Mouse (Mus musculus) kidney, embryonic 15.5 days (tissue): ENCODE results near the gene Lnx1. TPM values are rescaled to one million over a fixed set of nuclear protein-coding genes. Genes with fewer than 3 reads are reported as not detected.

Source experiments
- ATAC-seq: fragments of 200-750 bp; cut with Nextera tagmentation; replicated peaks from 2 replicates; pipeline ENCODE4 v1.8.0; 2017; ENCODE audit warnings: moderate TSS enrichment; ENCODE audit not compliant: low FRiP score
- H3K27ac ChIP-seq: fragments of 300-500 bp; sonication (generic); 2 replicates; pipeline ENCODE4 v1.5.1; 2015; ENCODE audit warnings: mild to moderate bottlenecking, inconsistent platforms
- H3K27me3 ChIP-seq: fragments of 300-500 bp; sonication (generic); 2 replicates; pipeline ENCODE4 v1.6.1; 2015; ENCODE audit warnings: inconsistent platforms
- H3K36me3 ChIP-seq: fragments of 300-500 bp; sonication (generic); 2 replicates; pipeline ENCODE4 v1.6.1; 2015; ENCODE audit warnings: inconsistent platforms
- H3K4me1 ChIP-seq: fragments of 300-500 bp; sonication (generic); 2 replicates; pipeline ENCODE4 v1.6.1; 2015; ENCODE audit warnings: inconsistent platforms
- H3K4me2 ChIP-seq: fragments of 300-500 bp; sonication (generic); 2 replicates; pipeline ENCODE4 v1.6.1; 2015; ENCODE audit warnings: moderate library complexity, mild to moderate bottlenecking, inconsistent platforms
- H3K4me3 ChIP-seq: fragments of 300-500 bp; sonication (generic); replicated peaks from 2 replicates; pipeline ENCODE4 v1.5.1; 2015; ENCODE audit warnings: mild to moderate bottlenecking, inconsistent platforms
- H3K9ac ChIP-seq: fragments of 300-500 bp; sonication (generic); 2 replicates; pipeline ENCODE4 v1.6.1; 2015; ENCODE audit warnings: mild to moderate bottlenecking, inconsistent platforms
- H3K9me3 ChIP-seq: fragments of 300-500 bp; sonication (generic); replicated peaks from 2 replicates; pipeline ENCODE4 v1.6.1; 2016; ENCODE audit warnings: inconsistent platforms
- WGBS: fragments of 180-500 bp; shearing (Covaris S2); methylation state at CpG from one replicate; pipeline ENCODE4 v1.1.7; 2015; ENCODE audit warnings: mixed read lengths; 5-methylcytosine and 5-hydroxymethylcytosine counted together
- polyA plus RNA-seq: library from polyadenylated mRNA; unstranded; fragments of >200 nt; fragmentation: Nextera tagmentation; extraction: Ambion mirVana; gene quantifications from 2 replicates; pipeline ENCODE4 v1.2.1, GENCODE M21; 2015

Gene Lnx1
- polyA plus RNA-seq = 1.7 and 2.0 TPM in 2 replicates

DNA sequence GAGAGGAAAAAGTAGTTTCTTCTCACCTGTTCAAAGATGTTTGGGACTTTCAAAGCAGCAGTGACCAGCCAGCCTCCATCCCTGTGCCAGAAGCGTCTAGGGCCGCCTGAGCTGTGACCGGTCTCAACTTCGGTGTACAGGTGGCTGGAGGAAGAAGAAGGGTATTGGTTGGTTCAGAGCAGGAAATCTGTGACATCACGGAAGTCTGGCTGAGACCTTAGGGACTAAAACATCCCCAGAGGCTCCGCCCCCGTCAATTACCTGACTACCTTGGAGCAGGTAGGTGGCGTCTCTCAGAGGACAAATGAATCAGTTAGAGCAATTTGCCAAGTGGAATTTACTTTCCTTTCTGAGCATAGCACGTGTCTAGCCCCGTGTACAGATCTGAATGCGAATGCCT lies at the start of gene Lnx1:
Gene Lnx1 (minus strand): TSS at position 147 of the 400 bp plus-strand sequence.
- 62% methylated on average over 11 of the region's 11 CpGs for WGBS
- no peak for ATAC-seq
- H3K9ac ChIP-seq = 0 out of 2 replicates have a peak within 1 kb of the TSS, but pooled peaks have one; percentile 29

GRCm38 (mm10) chr5:74750501-74750900 lies 47.8 kb upstream of the Lnx1 start:
- 76% methylated on average over 5 of the region's 5 CpGs for WGBS
- H3K4me3 ChIP-seq = no peak overlapping the region

More for the DNA sequence above, at the start of gene Lnx1:
- Histone ChIP-seq H3K9me3 (no peaks in the 10 kb centered on the region), H3K27me3 (peaks cover 4% of the 10 kb centered on the region; the same call in 1 of the 2 replicates), H3K36me3 (no peaks in the 10 kb centered on the region), H3K4me2 (peak within 1 kb of the TSS; percentile 64), H3K27ac (no peak within 1 kb of the TSS), H3K4me1 (peaks cover 18% of the 10 kb centered on the region), H3K4me3 (peak within 1 kb of the TSS; percentile 54; the same call in 1 of the 2 replicates)

DNA sequence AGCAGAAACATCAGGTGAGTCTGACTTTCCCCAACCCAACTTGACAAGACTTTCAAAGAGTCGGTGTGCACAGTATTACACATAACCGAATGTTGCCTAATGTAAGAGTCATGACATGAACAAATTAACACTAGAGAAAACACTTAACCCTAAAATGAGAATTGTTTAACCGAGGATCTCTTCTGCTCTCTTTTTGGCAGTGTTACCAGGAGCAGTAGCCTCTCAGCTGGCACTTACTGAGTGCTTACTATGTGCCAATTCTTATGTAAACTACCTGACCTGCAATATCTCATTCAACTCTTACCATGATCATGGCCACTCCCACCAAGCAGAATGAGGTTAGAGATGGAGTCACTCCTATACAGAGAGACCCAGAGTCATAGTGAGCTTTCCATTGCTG lies 44.8 kb upstream of the Lnx1 start:
- H3K27me3 ChIP-seq = no peaks in the 10 kb centered on the region; the same call in 1 of the 2 replicates
- H3K4me3 ChIP-seq = no peak overlapping the region
- no peaks in the 10 kb centered on the region for H3K9me3 ChIP-seq
- H3K36me3 ChIP-seq = no peaks in the 10 kb centered on the region
- no peak for ATAC-seq
- H3K4me2 ChIP-seq = no peak overlapping the region
- 87% methylated on average over 3 of the region's 3 CpGs for WGBS
- no peak overlapping the region for H3K9ac ChIP-seq
- no peaks in the 10 kb centered on the region for H3K4me1 ChIP-seq
- H3K27ac ChIP-seq = no peak overlapping the region

More at GRCm38 (mm10) chr5:74750501-74750900, 47.8 kb upstream of the Lnx1 start:
- no peak overlapping the region for H3K27ac ChIP-seq
- no peaks in the 10 kb centered on the region for H3K4me1 ChIP-seq
- no peak for ATAC-seq
- H3K27me3 ChIP-seq = no peaks in the 10 kb centered on the region; the same call in 1 of the 2 replicates
- no peak overlapping the region for H3K4me2 ChIP-seq
- no peaks in the 10 kb centered on the region for H3K36me3 ChIP-seq
- H3K9me3 ChIP-seq = no peaks in the 10 kb centered on the region
- H3K9ac ChIP-seq = no peak overlapping the region

DNA sequence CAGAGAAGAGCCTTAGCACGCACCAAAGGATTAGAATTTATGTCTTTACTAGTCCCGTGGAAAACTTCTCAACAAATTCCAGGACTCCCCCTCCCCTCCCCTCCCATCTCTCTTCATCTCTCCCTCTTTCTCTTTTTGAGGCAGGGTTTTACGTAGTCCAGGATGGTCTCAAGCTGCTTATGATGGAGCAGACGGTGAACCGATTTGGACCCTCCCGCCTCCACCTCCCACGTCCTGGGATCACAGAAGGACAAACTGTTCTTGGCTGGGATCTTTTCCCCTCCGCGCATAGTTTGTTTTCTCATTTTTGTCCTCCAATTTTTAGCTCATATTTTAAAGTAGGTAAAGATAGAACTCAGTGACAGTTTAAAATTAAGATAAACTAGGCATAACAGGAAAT lies 38.2 kb upstream of the Lnx1 start:
- no peak overlapping the region for H3K4me3 ChIP-seq
- H3K9me3 ChIP-seq = no peaks in the 10 kb centered on the region
- H3K9ac ChIP-seq = no peak overlapping the region
- no peak overlapping the region for H3K4me2 ChIP-seq
- no peaks in the 10 kb centered on the region for H3K27me3 ChIP-seq
- no peak overlapping the region for H3K27ac ChIP-seq
- peaks cover 14% of the 10 kb centered on the region for H3K4me1 ChIP-seq
- H3K36me3 ChIP-seq = no peaks in the 10 kb centered on the region
- ATAC-seq = no peak
- WGBS = 73% methylated on average over 9 of the region's 9 CpGs

DNA sequence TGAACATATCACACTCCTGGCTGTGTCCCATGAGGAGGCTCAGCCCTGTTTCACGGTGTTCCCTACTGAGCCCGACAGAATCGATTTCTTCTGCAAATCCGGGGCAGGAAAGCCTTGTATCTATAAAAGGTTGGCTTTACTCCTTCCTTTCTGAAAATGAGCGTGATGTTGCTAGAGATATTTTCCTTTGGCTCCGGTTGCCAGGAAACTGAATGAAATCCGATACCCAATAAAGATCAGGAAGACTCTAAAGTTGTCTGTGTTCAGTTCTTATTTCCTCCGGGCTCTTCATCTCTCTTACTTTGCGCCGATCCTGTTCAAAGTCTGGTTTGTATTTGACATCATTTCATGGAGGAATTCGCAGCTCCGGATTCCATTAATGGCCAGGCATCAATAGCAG lies 36.7 kb upstream of the Lnx1 start:
- no peaks in the 10 kb centered on the region for H3K36me3 ChIP-seq
- H3K9me3 ChIP-seq = no peaks in the 10 kb centered on the region
- no peak overlapping the region for H3K9ac ChIP-seq
- H3K4me2 ChIP-seq = 0 out of 2 replicates have a peak overlapping the region, but pooled peaks have one; percentile 14
- H3K27me3 ChIP-seq = no peaks in the 10 kb centered on the region
- no peak overlapping the region for H3K27ac ChIP-seq
- no peak overlapping the region for H3K4me3 ChIP-seq
- H3K4me1 ChIP-seq = peaks cover 18% of the 10 kb centered on the region
- no peak for ATAC-seq
- 40% methylated on average over 12 of the region's 12 CpGs for WGBS

DNA sequence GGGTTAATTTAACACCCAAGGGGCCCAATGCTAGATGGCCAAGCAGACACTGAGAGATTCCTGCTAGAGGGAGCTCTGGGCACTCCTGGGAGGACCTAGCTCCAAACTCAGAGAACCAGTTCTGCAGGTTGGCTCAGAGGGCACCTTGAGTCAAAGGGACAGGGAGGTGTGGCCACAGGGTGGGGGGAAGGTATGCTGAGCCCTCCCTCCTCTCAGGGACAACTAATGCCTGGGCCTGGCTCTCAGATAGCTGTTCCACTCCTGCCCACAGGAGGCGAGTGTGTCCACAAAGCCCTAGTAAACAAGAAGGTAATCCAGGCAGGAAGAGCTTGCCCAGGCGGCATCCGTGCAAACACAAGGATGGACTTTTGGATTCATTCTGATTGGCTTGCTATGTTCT lies 35.6 kb upstream of the Lnx1 start:
- ATAC-seq = peak; percentile 75

DNA sequence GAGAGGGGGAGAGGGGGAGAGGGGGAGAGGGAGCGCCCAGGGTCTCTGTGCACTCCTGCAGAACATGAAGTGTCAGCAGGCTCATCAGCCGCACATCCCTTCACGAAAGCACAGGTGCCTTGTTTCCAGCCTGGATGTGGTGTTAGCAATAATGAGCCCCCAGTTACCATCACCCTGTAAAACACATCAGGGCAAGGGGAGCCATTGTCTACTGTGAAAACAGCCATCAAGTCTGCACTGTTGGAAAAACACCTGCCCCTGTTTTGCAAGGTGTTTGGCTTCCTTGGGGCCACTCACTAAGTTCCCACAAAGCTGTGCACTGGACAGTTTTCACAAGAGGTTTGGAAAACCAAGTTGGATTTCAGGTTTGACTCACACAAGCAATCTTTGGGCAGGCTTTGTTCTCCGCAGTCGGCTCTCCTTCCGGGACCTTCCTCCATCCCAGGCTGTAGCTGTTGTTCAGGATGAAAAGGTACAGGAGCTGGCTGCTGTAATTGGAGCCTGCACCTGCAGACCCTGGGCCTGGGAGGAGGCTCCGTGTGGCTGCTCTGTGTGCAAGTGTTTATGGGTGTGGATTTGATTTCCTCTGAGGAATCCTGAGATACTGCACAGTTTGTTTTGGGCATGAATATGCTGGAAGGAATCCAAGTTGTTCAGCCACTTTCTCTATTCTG lies 31.3 kb upstream of the Lnx1 start:
- H3K27me3 ChIP-seq = no peaks in the 10 kb centered on the region
- H3K4me1 ChIP-seq = peaks cover 16% of the 10 kb centered on the region; the same call in 1 of the 2 replicates
- H3K4me3 ChIP-seq = no peak overlapping the region
- H3K9me3 ChIP-seq = no peaks in the 10 kb centered on the region
- 0 out of 2 replicates have a peak overlapping the region, but pooled peaks have one; percentile 25 for H3K27ac ChIP-seq
- WGBS = 23% methylated on average over 6 of the region's 7 CpGs
- no peaks in the 10 kb centered on the region for H3K36me3 ChIP-seq
- ATAC-seq = 0 out of 2 replicates have a peak, but pooled peaks have one; percentile 55
- H3K4me2 ChIP-seq = peak overlapping the region; percentile 33
- H3K9ac ChIP-seq = no peak overlapping the region

More for the DNA sequence above, 35.6 kb upstream of the Lnx1 start:
- 54% methylated on average over 3 of the region's 3 CpGs for WGBS
- H3K4me3 ChIP-seq = no peak overlapping the region
- H3K4me1 ChIP-seq = peaks cover 25% of the 10 kb centered on the region
- no peaks in the 10 kb centered on the region for H3K36me3 ChIP-seq
- H3K9ac ChIP-seq = no peak overlapping the region
- no peaks in the 10 kb centered on the region for H3K27me3 ChIP-seq
- no peaks in the 10 kb centered on the region for H3K9me3 ChIP-seq
- no peak overlapping the region for H3K27ac ChIP-seq
- no peak overlapping the region for H3K4me2 ChIP-seq

- WGBS = 38% methylated on average over 8 of the region's 8 CpGs
- ATAC-seq = no peak
- Histone ChIP-seq H3K4me2 (no peak overlapping the region), H3K27me3 (no peaks in the 10 kb centered on the region), H3K9ac (no peak overlapping the region), H3K4me1 (peaks cover 11% of the 10 kb centered on the region; the same call in 1 of the 2 replicates), H3K4me3 (no peak overlapping the region), H3K9me3 (no peaks in the 10 kb centered on the region), H3K36me3 (no peaks in the 10 kb centered on the region), H3K27ac (no peak overlapping the region)
These were observed 29.9 kb upstream of the Lnx1 start for GRCm38 (mm10) chr5:74732613-74733012.

- Histone ChIP-seq H3K9ac (no peak overlapping the region), H3K27me3 (no peaks in the 10 kb centered on the region), H3K27ac (no peak overlapping the region), H3K9me3 (no peaks in the 10 kb centered on the region), H3K4me2 (no peak overlapping the region), H3K36me3 (no peaks in the 10 kb centered on the region), H3K4me3 (no peak overlapping the region), H3K4me1 (peaks cover 18% of the 10 kb centered on the region)
- 71% methylated on average over 5 of the region's 5 CpGs for WGBS
- no peak for ATAC-seq
These were observed 27.9 kb upstream of the Lnx1 start for GRCm38 (mm10) chr5:74730601-74731000.

- WGBS = 76% methylated on average over 6 of the region's 6 CpGs
These were observed 26.9 kb upstream of the Lnx1 start for GRCm38 (mm10) chr5:74729567-74729966.

DNA sequence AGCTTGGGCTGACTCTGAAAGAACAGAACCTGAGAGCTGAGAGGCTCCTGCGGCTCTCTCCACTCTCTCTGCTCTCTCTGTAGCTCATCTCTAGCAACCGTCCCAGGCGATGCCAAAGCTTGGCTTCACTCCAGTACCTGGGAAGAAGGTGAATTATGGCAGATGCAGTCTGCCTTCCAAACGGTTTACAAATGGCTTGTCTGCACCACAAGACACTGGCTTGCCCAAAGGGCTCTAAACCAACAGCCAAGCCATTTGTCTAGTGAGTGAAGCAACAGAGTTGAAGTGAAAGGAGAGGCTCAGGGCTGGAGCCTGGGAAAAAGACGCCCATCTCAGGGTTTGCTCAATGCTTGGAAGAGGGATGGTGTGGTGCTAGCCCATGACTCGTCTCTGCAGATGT lies 25.5 kb upstream of the Lnx1 start:
- H3K36me3 ChIP-seq = no peaks in the 10 kb centered on the region
- ATAC-seq = no peak
- H3K4me1 ChIP-seq = peaks cover 10% of the 10 kb centered on the region
- no peak overlapping the region for H3K4me2 ChIP-seq
- H3K27ac ChIP-seq = no peak overlapping the region
- H3K27me3 ChIP-seq = no peaks in the 10 kb centered on the region
- no peak overlapping the region for H3K9ac ChIP-seq
- H3K4me3 ChIP-seq = no peak overlapping the region
- H3K9me3 ChIP-seq = no peaks in the 10 kb centered on the region
- 53% methylated on average over 6 of the region's 6 CpGs for WGBS

More at GRCm38 (mm10) chr5:74729567-74729966, 26.9 kb upstream of the Lnx1 start:
- H3K9me3 ChIP-seq = no peaks in the 10 kb centered on the region
- no peaks in the 10 kb centered on the region for H3K27me3 ChIP-seq
- no peak overlapping the region for H3K4me2 ChIP-seq
- no peak for ATAC-seq
- H3K9ac ChIP-seq = no peak overlapping the region
- H3K4me1 ChIP-seq = peaks cover 18% of the 10 kb centered on the region
- H3K36me3 ChIP-seq = no peaks in the 10 kb centered on the region
- H3K27ac ChIP-seq = no peak overlapping the region
- H3K4me3 ChIP-seq = no peak overlapping the region

GRCm38 (mm10) chr5:74727319-74727718 lies 24.6 kb upstream of the Lnx1 start:
- peaks cover 10% of the 10 kb centered on the region for H3K4me1 ChIP-seq
- no peak overlapping the region for H3K9ac ChIP-seq
- WGBS = 78% methylated on average over 8 of the region's 8 CpGs
- H3K36me3 ChIP-seq = no peaks in the 10 kb centered on the region
- H3K27me3 ChIP-seq = no peaks in the 10 kb centered on the region
- ATAC-seq = no peak
- no peak overlapping the region for H3K27ac ChIP-seq
- H3K4me2 ChIP-seq = no peak overlapping the region
- no peaks in the 10 kb centered on the region for H3K9me3 ChIP-seq
- no peak overlapping the region for H3K4me3 ChIP-seq
